8 mouse cellular contexts compared by ENCODE assay signal in genomic region chr7:16815351-16815941, GRCm38 (mm10). TPM values are rescaled to one million over a fixed set of nuclear protein-coding genes. Genes with fewer than 3 reads are reported as not detected.
A peak's percentile ranks its signal among the peaks of the same experiment; 100 is the strongest.
DNase-seq lines count a peak whose midpoint lies in the region; ATAC-seq lines count a peak whose summit lies in the region.

TSS of gene Strn4 (plus strand) at chr7:16815889.

- peaks cover 58% of the 10 kb centered on the region for H3K4me1 ChIP-seq in lung, embryonic 15.5 days
- H3K4me1 ChIP-seq in forebrain, embryonic 10.5 days, result peaks cover 74% of the 10 kb centered on the region
- H3K4me1 ChIP-seq in limb, embryonic 11.5 days (ENCODE audit: control insufficient read depth, insufficient read depth, low read length), result peaks cover 37% of the 10 kb centered on the region
- peaks cover 90% of the 10 kb centered on the region for H3K4me1 ChIP-seq in neural tube, embryonic 13.5 days (replicated peaks)

- H3K4me3 ChIP-seq in lung, embryonic 15.5 days, result peak within 1 kb of the TSS; percentile 98
- H3K4me3 ChIP-seq in forebrain, embryonic 10.5 days, result peak within 1 kb of the TSS; percentile 98
- peak within 1 kb of the TSS; percentile 93 for H3K4me3 ChIP-seq in limb, embryonic 11.5 days (ENCODE audit: low read depth, low read length)
- peak within 1 kb of the TSS; percentile 97 for H3K4me3 ChIP-seq in neural tube, embryonic 13.5 days

- no peaks in the 10 kb centered on the region for H3K9me3 ChIP-seq in lung, embryonic 15.5 days
- no peaks in the 10 kb centered on the region for H3K9me3 ChIP-seq in forebrain, embryonic 10.5 days
- no peaks in the 10 kb centered on the region for H3K9me3 ChIP-seq in limb, embryonic 11.5 days (ENCODE audit: control insufficient read depth, low read length)
- no peaks in the 10 kb centered on the region for H3K9me3 ChIP-seq in neural tube, embryonic 13.5 days

- H3K27me3 ChIP-seq in lung, embryonic 15.5 days, result peaks cover 20% of the 10 kb centered on the region
- peaks cover 39% of the 10 kb centered on the region for H3K27me3 ChIP-seq in forebrain, embryonic 10.5 days (ENCODE audit: poor library complexity, severe bottlenecking)
- H3K27me3 ChIP-seq in limb, embryonic 11.5 days (ENCODE audit: control insufficient read depth, insufficient read depth, low read length), result peaks cover 12% of the 10 kb centered on the region
- peaks cover 25% of the 10 kb centered on the region for H3K27me3 ChIP-seq in neural tube, embryonic 13.5 days

- H3K27ac ChIP-seq in lung, embryonic 15.5 days, result peak within 1 kb of the TSS; percentile 96
- H3K27ac ChIP-seq in forebrain, embryonic 10.5 days, result peak within 1 kb of the TSS; percentile 100
- H3K27ac ChIP-seq in limb, embryonic 11.5 days (replicated peaks; ENCODE audit: low read depth, low read length), result peak within 1 kb of the TSS; percentile 99
- H3K27ac ChIP-seq in neural tube, embryonic 13.5 days (replicated peaks), result peak within 1 kb of the TSS; percentile 100

- WGBS in lung, embryonic 15.5 days, result 3% methylated on average over 1 of the region's 1 CpGs
- 2% methylated on average over 1 of the region's 1 CpGs for WGBS in forebrain, embryonic 10.5 days
- WGBS in limb, embryonic 11.5 days, result 3% methylated on average over 1 of the region's 1 CpGs
- 0% methylated on average over 1 of the region's 1 CpGs for WGBS in neural tube, embryonic 13.5 days

- no peak for DNase-seq in lung, adult 18-20 months
- DNase-seq in adrenal gland, postnatal 36 days, result no peak
- peak; percentile 57 for DNase-seq in forebrain, embryonic 10.5 days (ENCODE audit: extremely low spot score, low spot score)
- peak; percentile 75 for DNase-seq in limb, embryonic 11.5 days (ENCODE audit: low spot score)
- no peak for DNase-seq in spleen, postnatal 4 days (ENCODE audit: low spot score in 2 of 2)

- peak; percentile 9; the same call in 1 of the 2 replicates for ATAC-seq in lung, embryonic 15.5 days (ENCODE audit: borderline replicate concordance, extremely low read depth, low FRiP score, low TSS enrichment)
- ATAC-seq in hematopoietic stem cell, adult 5-6 weeks (replicated peaks in 1 of 2; ENCODE audit: insufficient read depth in 1 of 2, low FRiP score in 2 of 2, low TSS enrichment in 1 of 2, low read depth in 1 of 2, poor library complexity in 2 of 2, severe bottlenecking in 2 of 2), result no peak
- peak; percentile 67 for ATAC-seq in limb, embryonic 11.5 days (ENCODE audit: insufficient number of reproducible peaks, low FRiP score, low TSS enrichment, low read depth)
- ATAC-seq in neural tube, embryonic 13.5 days (ENCODE audit: low read depth), result peak; percentile 81

- peaks cover 15% of the 10 kb centered on the region; the same call in 1 of the 2 replicates for H3K36me3 ChIP-seq in lung, embryonic 15.5 days
- H3K36me3 ChIP-seq in forebrain, embryonic 10.5 days (replicated peaks), result peaks cover 45% of the 10 kb centered on the region
- no peaks in the 10 kb centered on the region; the same call in 1 of the 2 replicates for H3K36me3 ChIP-seq in limb, embryonic 11.5 days (ENCODE audit: control insufficient read depth, insufficient read depth, low read length)
- H3K36me3 ChIP-seq in neural tube, embryonic 13.5 days, result 0 out of 2 replicates have a peak, but pooled peaks cover 4% of the 10 kb centered on the region

- peak within 1 kb of the TSS; percentile 100 for H3K9ac ChIP-seq in lung, embryonic 15.5 days
- peak within 1 kb of the TSS; percentile 99 for H3K9ac ChIP-seq in limb, embryonic 11.5 days (ENCODE audit: low read length)
- H3K9ac ChIP-seq in neural tube, embryonic 13.5 days, result peak within 1 kb of the TSS; percentile 99

- peak within 1 kb of the TSS; percentile 88 for H3K4me2 ChIP-seq in lung, embryonic 15.5 days
- H3K4me2 ChIP-seq in limb, embryonic 11.5 days (ENCODE audit: low read depth, severe bottlenecking), result peak within 1 kb of the TSS; percentile 93
- H3K4me2 ChIP-seq in neural tube, embryonic 13.5 days, result peak within 1 kb of the TSS; percentile 94

RNA-seq across cellular contexts. Expression of gene Strn4, which starts in this region (rescaled TPM):
- 102 TPM in 2 replicates for polyA plus RNA-seq in lung, embryonic 15.5 days (2015; fragmentation: Nextera tagmentation; extraction: Ambion mirVana)
- 10 to 100 TPM; 66.5 to 67.5 TPM for total RNA-seq in adrenal gland, postnatal 36 days (2021)
- 120 and 122 TPM in 2 replicates for polyA plus RNA-seq in forebrain, embryonic 10.5 days (2016; fragmentation: Nextera tagmentation; extraction: Ambion mirVana)
- total RNA-seq in hematopoietic stem cell, adult 5-6 weeks (2017), result 50.9 and 54.5 TPM in 2 replicates
- 125 and 128 TPM in 2 replicates for polyA plus RNA-seq in limb, embryonic 11.5 days (2014; fragmentation: Nextera tagmentation; extraction: Ambion mirVana)
- polyA plus RNA-seq in neural tube, embryonic 13.5 days (2015; fragmentation: Nextera tagmentation; extraction: Ambion mirVana), result 155 and 174 TPM in 2 replicates

Comparison
In these comparisons a context has a peak if more than half of its experiments do, and no peak if none do; other contexts are left out.
1. ATAC-seq: peak in lung, embryonic 15.5 days (single experiment), limb, embryonic 11.5 days (single experiment) and neural tube, embryonic 13.5 days (single experiment); none in hematopoietic stem cell, adult 5-6 weeks (0 of 2).
2. DNase-seq: peak in forebrain, embryonic 10.5 days (single experiment) and limb, embryonic 11.5 days (single experiment); none in lung, adult 18-20 months (0 of 2), adrenal gland, postnatal 36 days (0 of 2) and spleen, postnatal 4 days (0 of 2).
3. Peak in every context shown above with its lines, with median percentiles within 50 percentile points of each other: H3K27ac ChIP-seq, H3K4me2 ChIP-seq, H3K4me3 ChIP-seq and H3K9ac ChIP-seq.